Mouse (Mus musculus): ENCODE measurements around the gene Wdr53. TPM values are rescaled to one million over a fixed set of nuclear protein-coding genes. Genes with fewer than 3 reads are reported as not detected.
"Not testable (repeated sequence)": the region's sequence is repeated elsewhere in the genome, so short reads cannot be mapped to it uniquely, and the experiment has no call there.

Gene Wdr53
- polyA plus RNA-seq, 1 experiment from 2014 or later: 19.4 TPM

DNA sequence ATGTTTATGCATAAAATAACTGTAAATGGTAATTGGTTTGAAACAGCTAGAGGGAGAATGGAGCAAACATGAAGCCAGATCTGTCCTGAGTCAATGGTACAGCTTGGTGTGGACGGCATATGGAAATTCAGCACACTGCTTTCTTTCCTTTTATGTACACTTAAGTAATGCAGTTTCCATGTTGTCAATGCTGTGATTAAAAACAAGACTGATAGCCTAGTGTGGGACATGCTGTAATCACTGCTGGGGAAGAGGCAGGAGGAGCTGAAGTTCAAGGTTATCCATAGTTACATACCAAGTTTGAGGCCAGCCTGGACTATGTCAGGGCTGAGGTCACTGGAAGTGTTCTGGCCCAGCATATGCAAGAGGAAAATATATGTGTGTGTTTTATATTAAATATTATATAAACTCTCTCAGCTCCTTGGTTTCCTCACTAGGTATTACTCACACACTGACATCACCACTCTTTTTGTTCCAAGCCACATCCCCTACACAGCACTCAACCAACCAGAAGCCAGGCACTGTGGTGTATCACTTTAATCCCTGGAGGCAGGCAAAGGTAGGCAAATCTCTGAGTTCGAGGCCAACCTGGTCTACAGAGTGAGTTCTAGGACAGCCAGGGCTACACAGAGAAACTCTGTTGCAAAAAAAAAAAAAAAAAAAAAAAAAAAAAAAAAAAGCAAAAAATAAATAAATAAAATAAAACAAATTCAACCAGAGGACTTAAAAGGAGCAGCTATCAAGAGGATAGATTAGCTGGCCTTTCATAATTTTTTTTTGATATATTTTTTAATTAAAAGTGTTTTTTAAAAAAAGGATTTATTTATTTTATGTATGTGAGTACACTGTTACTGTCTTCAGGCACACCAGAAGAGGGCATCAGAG lies 7.4 kb upstream of the Wdr53 start:
- Histone ChIP-seq H3K27ac (replicated peaks) (no peak overlapping the region), H3K36me3 (replicated peaks) (peaks cover 64% of the 10 kb centered on the region), H3K27me3 (replicated peaks; ENCODE audit: low read depth, poor library complexity, severe bottlenecking) (no peaks in the 10 kb centered on the region), H3K4me1 (peaks cover 7% of the 10 kb centered on the region), H3K9me3 (no peaks in the 10 kb centered on the region), H3K4me3 (no peak overlapping the region)
- WGBS: 89% methylated on average over 2 of the region's 2 CpGs
- DNase-seq (ENCODE audit: low spot score): no peak

DNA sequence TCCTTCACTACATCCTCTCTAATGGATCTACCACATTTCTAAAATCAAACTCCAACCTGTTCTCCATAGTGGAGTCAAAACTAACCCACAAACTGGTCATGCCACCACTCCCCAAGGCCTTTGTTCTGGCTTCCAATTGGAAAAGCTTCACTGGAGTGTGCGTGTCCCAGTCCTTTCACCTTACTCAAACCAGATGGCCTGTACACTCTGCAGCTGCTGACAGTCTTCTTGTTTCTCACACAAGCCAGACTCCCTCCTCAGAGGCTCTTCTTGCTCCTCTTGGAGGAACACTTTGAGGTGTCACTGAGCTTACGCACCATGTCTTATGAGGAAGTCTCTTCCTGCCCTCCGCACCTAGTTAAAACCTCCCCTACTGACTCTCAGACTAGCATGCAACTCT lies 3.1 kb upstream of the Wdr53 start:
- Histone ChIP-seq H3K4me3 (no peak overlapping the region), H3K36me3 (replicated peaks) (peaks cover 25% of the 10 kb centered on the region), H3K27me3 (replicated peaks; ENCODE audit: low read depth, poor library complexity, severe bottlenecking) (no peaks in the 10 kb centered on the region), H3K4me1 (peaks cover 28% of the 10 kb centered on the region), H3K27ac (replicated peaks) (no peak overlapping the region), H3K9me3 (no peaks in the 10 kb centered on the region)
- WGBS: 86% methylated on average over 3 of the region's 3 CpGs
- no peak for DNase-seq (ENCODE audit: low spot score)

DNA sequence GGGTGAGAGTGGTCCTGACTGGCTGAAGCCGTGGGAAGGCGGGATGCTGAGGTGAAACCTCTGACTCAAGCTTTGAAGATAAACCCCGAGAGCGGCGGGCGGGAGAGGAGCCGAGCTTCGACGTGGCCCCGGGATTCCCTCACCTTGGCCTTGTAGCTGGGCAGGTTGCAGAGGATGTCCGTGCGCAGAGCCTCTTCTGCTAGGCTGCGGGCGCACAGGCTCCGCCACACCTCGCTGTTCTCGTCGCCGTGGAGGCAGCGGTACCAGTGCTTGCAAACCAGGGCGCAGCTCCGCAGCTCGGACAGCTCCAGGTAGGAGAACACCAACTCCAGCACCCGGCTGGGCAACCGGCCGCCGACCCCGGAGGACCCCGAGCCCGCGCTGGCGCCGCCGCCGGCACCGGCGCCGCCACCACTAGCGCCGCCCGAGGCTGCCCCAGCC lies 656 bp upstream of the Wdr53 start:
- peak; percentile 72 for DNase-seq (ENCODE audit: low spot score)
- under 1% methylated on average over 41 of the region's 41 CpGs for WGBS
- H3K27ac ChIP-seq (replicated peaks): peak overlapping the region; percentile 94
- peak overlapping the region; percentile 87 for H3K4me3 ChIP-seq
- H3K4me1 ChIP-seq: peaks cover 28% of the 10 kb centered on the region
- peaks cover 9% of the 10 kb centered on the region for H3K36me3 ChIP-seq (replicated peaks)
- no peaks in the 10 kb centered on the region for H3K27me3 ChIP-seq (replicated peaks; ENCODE audit: low read depth, poor library complexity, severe bottlenecking)
- no peaks in the 10 kb centered on the region for H3K9me3 ChIP-seq

DNA sequence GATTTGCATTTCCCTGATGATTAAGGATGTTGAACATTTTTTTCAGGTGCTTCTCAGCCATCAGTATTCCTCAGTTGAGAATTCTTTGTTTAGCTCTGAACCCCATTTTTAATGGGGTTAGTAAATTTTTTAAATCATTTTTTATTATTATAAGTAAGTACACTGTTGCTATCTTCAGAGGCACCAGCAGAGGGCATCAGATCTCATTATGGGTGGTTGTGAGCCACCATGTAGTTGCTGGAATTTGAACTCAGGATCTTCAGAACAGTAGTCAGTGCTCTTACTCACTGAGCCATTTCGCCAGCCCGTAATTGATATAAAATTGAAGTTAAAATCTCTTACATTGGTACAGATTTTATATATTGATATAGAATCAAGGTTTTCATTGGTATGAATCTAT lies 17.2 kb downstream of the Wdr53 start:
- H3K36me3 ChIP-seq (replicated peaks); H3K9me3 ChIP-seq; DNase-seq (ENCODE audit: low spot score); H3K27ac ChIP-seq (replicated peaks); H3K4me1 ChIP-seq; H3K4me3 ChIP-seq; H3K27me3 ChIP-seq (replicated peaks; ENCODE audit: low read depth, poor library complexity, severe bottlenecking): not testable (repeated sequence)
- 86% methylated on average over 2 of the region's 2 CpGs for WGBS

DNA sequence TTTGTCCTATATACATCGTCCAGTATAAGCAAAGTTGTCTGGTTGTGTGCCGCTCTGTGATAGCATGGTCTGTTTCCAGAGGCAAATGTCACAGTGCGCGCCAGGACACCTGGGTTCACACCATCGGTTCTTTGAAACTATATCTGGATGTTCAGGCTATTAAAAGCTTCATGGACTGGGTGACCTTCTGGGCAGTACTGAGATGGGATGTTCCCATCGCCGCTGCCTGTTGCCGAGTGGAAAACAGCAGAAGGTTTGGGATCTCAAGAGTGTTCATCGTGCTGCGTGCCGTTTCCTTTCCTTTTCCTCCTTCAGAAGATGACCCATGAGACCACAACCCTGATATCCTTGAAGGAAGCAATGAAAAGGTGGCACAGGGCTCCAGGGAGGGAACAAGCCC lies 24.3 kb downstream of the Wdr53 start, which contains the start of gene Smco1:
Smco1 (plus strand) TSS at position 178 of the 400 bp plus-strand sequence.
- H3K27me3 ChIP-seq (replicated peaks; ENCODE audit: low read depth, poor library complexity, severe bottlenecking): no peaks in the 10 kb centered on the region

DNA sequence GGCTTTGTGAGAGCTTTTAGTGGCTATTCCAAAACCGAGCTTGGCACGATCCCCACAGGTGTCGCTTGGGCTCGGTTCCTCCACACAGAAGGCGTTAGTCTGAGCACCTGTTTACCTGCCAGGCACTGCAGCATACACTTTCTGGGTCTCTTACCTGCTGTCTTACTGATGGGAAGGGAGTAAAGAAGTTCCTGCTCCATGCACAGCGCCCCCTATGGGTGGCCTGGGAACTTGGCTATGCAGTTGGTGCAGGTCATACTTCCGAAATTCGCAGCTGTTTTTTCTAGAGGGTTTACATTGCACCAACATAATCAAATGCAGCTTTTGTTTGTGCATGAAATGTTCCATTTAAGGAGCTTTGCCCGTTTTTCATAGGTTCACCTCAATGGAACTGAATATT lies 26.3 kb downstream of the Wdr53 start:
- Histone ChIP-seq H3K9me3 (no peaks in the 10 kb centered on the region), H3K4me3 (no peak overlapping the region), H3K36me3 (replicated peaks) (no peaks in the 10 kb centered on the region), H3K27ac (replicated peaks) (no peak overlapping the region), H3K4me1 (peaks cover 7% of the 10 kb centered on the region), H3K27me3 (replicated peaks; ENCODE audit: low read depth, poor library complexity, severe bottlenecking) (no peaks in the 10 kb centered on the region)
- DNase-seq (ENCODE audit: low spot score): peak; percentile 22
- WGBS: 53% methylated on average over 9 of the region's 9 CpGs

More for the DNA sequence above, 24.3 kb downstream of the Wdr53 start, which contains the start of gene Smco1:
- WGBS: 90% methylated on average over 11 of the region's 11 CpGs
- no peaks in the 10 kb centered on the region for H3K36me3 ChIP-seq (replicated peaks)
- H3K4me1 ChIP-seq: no peaks in the 10 kb centered on the region
- H3K4me3 ChIP-seq: no peak within 1 kb of the TSS
- no peak for DNase-seq (ENCODE audit: low spot score)
- no peak within 1 kb of the TSS for H3K27ac ChIP-seq (replicated peaks)
- no peaks in the 10 kb centered on the region for H3K9me3 ChIP-seq

DNA sequence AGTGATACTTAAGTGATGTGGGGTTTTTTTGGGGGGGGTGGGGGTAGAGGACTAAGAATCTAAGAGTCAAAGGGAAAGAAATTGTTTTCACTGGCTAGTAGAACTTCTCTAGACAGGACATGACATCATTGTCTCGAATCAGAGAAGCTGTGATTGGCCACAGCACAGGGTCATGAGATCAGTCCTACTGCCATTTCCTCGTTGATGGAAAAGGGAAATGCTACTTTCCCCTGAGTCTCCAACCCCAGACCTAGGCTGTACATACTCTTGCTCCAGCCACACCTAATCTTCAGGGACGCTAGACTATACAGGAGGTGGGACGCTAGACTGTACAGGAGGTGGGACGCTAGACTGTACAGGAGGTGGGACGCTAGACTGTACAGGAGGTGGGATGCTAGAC lies 28.0 kb downstream of the Wdr53 start:
- no peak for DNase-seq (ENCODE audit: low spot score)
- Histone ChIP-seq H3K4me1 (peaks cover 22% of the 10 kb centered on the region), H3K27me3 (replicated peaks; ENCODE audit: low read depth, poor library complexity, severe bottlenecking) (no peaks in the 10 kb centered on the region), H3K9me3 (peaks cover 6% of the 10 kb centered on the region; the same call in 1 of the 2 replicates), H3K36me3 (replicated peaks) (peaks cover 8% of the 10 kb centered on the region), H3K4me3 (no peak overlapping the region), H3K27ac (replicated peaks) (no peak overlapping the region)
- WGBS: 92% methylated on average over 6 of the region's 6 CpGs

DNA sequence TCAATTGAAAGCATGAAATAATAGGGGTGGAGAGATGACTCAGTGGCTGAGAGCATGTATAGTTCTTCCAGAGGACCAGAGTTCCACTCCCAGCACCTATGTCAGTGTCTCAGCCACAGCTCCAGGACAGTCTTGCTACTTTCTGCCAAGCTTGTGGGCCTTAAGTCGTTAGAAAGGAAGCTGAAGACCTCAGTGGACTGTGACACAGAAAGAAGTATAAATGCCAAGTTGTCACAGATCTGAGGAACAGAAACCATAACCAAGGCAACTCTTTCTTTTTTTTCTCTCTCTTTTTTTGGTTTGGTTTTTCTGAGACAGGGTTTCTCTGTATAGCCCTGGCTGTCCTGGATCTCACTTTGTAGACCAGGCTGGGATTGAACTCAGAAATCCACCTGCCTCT lies 28.8 kb downstream of the Wdr53 start:
- peaks cover 9% of the 10 kb centered on the region; the same call in 1 of the 2 replicates for H3K9me3 ChIP-seq
- no peak overlapping the region for H3K27ac ChIP-seq (replicated peaks)
- no peak for DNase-seq (ENCODE audit: low spot score)
- no peak overlapping the region for H3K4me3 ChIP-seq
- peaks cover 25% of the 10 kb centered on the region for H3K4me1 ChIP-seq
- WGBS: 69% methylated on average over 1 of the region's 1 CpGs
- peaks cover 16% of the 10 kb centered on the region for H3K36me3 ChIP-seq (replicated peaks)
- no peaks in the 10 kb centered on the region for H3K27me3 ChIP-seq (replicated peaks; ENCODE audit: low read depth, poor library complexity, severe bottlenecking)

DNA sequence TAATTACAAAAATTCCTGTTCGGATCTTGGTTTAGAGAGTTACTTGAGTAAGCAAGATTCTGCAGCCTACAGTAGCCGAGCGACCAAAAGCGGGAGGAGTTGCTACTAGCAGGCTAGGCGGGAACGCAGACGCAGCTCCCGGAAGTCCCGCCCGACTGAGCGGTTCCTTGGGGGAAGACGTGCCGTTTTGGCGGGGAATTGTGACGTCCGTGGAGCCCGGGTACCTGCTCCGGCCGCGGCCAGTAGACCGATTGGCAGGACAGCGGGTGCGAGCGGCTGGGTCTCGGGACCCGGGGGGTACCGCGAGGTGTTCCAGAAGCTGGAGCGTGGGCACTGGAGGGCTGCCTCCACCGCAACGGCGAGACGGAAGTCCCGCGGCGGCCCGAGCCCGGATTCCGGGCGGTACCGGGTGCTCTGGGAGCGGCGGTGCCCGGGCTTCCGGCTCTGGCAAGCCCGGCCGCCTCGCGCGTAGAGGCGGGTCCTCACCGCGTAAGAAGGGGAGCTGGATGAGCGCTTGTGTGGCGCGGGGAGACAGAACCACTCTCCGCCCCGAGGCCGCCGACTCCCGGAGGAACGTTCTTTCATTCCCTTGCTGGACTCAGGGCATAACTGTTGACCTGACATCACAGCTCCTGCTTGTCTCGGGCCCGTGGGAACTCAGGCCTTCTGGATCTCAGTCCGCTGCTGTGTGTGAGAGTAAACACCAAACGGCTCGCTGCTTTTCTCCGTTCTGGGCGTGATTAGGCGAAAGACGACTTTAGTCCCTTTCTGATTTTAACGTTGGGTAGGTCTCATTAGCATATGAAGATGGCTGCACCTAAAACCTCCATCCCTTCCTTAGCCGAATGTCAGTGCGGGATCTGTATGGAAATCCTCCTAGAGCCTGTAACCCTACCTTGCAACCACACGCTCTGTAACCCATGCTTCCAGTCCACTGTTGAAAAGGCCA lies 30.6 kb downstream of the Wdr53 start, which contains the start of gene Rnf168:
Rnf168 (plus strand) TSS at position 152 of the 949 bp plus-strand sequence.
- Histone ChIP-seq H3K27me3 (replicated peaks; ENCODE audit: low read depth, poor library complexity, severe bottlenecking) (no peaks in the 10 kb centered on the region), H3K36me3 (replicated peaks) (peaks cover 33% of the 10 kb centered on the region), H3K9me3 (peaks cover 9% of the 10 kb centered on the region; the same call in 1 of the 2 replicates), H3K4me3 (peak within 1 kb of the TSS; percentile 87), H3K4me1 (peaks cover 25% of the 10 kb centered on the region), H3K27ac (replicated peaks) (peak within 1 kb of the TSS; percentile 95)
- under 1% methylated on average over 75 of the region's 75 CpGs for WGBS
- peak; percentile 93 for DNase-seq (ENCODE audit: low spot score)

DNA sequence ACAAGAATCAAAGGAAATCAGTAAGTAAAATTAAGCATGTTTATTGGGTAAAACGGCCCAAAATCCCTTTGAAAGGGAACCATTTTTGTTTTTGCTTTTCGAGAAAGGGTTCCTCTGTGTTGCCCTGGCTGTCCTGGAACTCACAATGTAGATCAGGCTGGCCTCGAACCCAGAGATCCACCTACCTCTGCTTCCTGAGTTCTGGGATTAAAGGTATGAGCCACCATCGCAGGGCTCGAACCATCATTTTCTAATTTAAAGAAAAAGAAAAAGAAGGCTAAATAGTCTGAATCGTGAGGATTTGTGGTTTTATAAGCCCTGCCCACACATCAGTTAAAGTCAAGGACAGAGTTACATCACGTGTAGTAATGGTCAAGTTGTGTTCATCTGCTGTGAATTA lies 31.4 kb downstream of the Wdr53 start:
- Histone ChIP-seq H3K27me3 (replicated peaks; ENCODE audit: low read depth, poor library complexity, severe bottlenecking) (no peaks in the 10 kb centered on the region), H3K4me3 (peak overlapping the region; percentile 87), H3K4me1 (peaks cover 25% of the 10 kb centered on the region), H3K27ac (replicated peaks) (peak overlapping the region; percentile 95), H3K36me3 (replicated peaks) (peaks cover 41% of the 10 kb centered on the region), H3K9me3 (peaks cover 9% of the 10 kb centered on the region; the same call in 1 of the 2 replicates)
- no peak for DNase-seq (ENCODE audit: low spot score)
- WGBS: 65% methylated on average over 7 of the region's 7 CpGs

DNA sequence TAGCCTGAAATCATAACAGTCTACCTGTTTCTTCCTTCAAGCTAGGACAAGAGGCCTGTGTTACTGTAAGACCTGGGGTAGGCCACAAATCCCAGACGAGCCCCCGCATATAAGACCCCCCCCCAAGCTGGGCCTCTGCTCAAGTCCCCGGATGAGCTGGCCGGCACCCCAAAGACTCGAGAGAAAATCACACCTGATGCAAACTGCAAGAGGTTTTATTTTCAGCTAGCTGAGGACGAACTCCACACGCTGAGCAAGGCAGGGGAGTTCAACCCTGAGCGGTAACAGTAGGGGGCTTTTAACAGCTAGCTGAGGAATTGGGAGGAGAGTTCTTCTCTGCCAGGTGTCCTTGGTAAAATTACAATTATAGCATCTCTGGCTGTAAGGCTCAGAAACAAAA lies 33.2 kb downstream of the Wdr53 start:
- H3K27me3 ChIP-seq (replicated peaks; ENCODE audit: low read depth, poor library complexity, severe bottlenecking): no peaks in the 10 kb centered on the region
- peaks cover 59% of the 10 kb centered on the region for H3K36me3 ChIP-seq (replicated peaks)
- WGBS: 95% methylated on average over 8 of the region's 8 CpGs
- H3K27ac ChIP-seq (replicated peaks): no peak overlapping the region
- DNase-seq (ENCODE audit: low spot score): no peak
- peak overlapping the region; percentile 87 for H3K4me3 ChIP-seq
- peaks cover 25% of the 10 kb centered on the region for H3K4me1 ChIP-seq
- H3K9me3 ChIP-seq: peaks cover 9% of the 10 kb centered on the region; the same call in 1 of the 2 replicates

DNA sequence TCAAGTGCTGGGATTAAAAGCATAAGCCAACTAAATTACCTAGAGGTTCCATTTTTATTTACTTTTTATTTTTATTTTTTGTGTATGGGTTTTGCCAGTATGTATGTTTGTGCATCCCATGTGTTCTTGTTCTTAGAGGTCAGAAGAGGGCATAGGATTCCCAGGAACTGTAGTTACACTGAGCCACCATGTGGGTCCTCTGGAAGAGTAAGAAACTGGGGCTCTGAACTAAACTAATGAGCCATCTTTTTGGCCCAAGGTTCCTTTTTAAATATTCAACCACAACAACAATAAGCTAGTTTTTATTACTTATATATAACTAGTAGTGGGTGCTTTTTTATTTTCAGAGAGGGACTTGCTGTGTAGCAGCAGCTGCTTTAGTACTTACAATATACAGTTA lies 35.6 kb downstream of the Wdr53 start:
- no peak for DNase-seq (ENCODE audit: low spot score)
- Histone ChIP-seq H3K27ac (replicated peaks) (no peak overlapping the region), H3K4me1 (peaks cover 22% of the 10 kb centered on the region), H3K36me3 (replicated peaks) (peaks cover 83% of the 10 kb centered on the region), H3K4me3 (no peak overlapping the region), H3K9me3 (peaks cover 9% of the 10 kb centered on the region; the same call in 1 of the 2 replicates), H3K27me3 (replicated peaks; ENCODE audit: low read depth, poor library complexity, severe bottlenecking) (no peaks in the 10 kb centered on the region)
